Mouse (Mus musculus) testis, adult 2 months (tissue): ENCODE results near the gene Plagl2.

Source experiments
- CTCF ChIP-seq: fragments of 200-500 bp; IDR thresholded peaks from 2 replicates; pipeline ENCODE4 v1.5.1; 2012; ENCODE audit warnings: low read depth, mild to moderate bottlenecking, inconsistent platforms, low read length, moderate library complexity; ENCODE audit not compliant: control insufficient read depth, insufficient read depth, insufficient replicate concordance
- POLR2A ChIP-seq: fragments of 200-500 bp; IDR thresholded peaks from 2 replicates; pipeline ENCODE4 v1.6.1; 2012; ENCODE audit warnings: low read depth, mild to moderate bottlenecking, inconsistent platforms, low read length, moderate library complexity; ENCODE audit not compliant: control insufficient read depth

GRCm38 (mm10) chr2:153208149-153208548, 33.1 kb downstream of the Plagl2 start:
- TF ChIP-seq CTCF = no peak
- no peak for TF ChIP-seq POLR2A
